Mouse (Mus musculus) kidney, embryonic 15.5 days (tissue): ENCODE measurements around the gene Tpd52l2. TPM values are rescaled to one million over a fixed set of nuclear protein-coding genes. Genes with fewer than 3 reads are reported as not detected.
"Not testable (repeated sequence)": the region's sequence is repeated elsewhere in the genome, so short reads cannot be mapped to it uniquely, and the experiment has no call there.

Source experiments
- ATAC-seq: fragments of 200-750 bp; cut with Nextera tagmentation; replicated peaks from 2 replicates; pipeline ENCODE4 v1.8.0; 2017; ENCODE audit warnings: moderate TSS enrichment; ENCODE audit not compliant: low FRiP score
- H3K27ac ChIP-seq: fragments of 300-500 bp; sonication (generic); 2 replicates; pipeline ENCODE4 v1.5.1; 2015; ENCODE audit warnings: mild to moderate bottlenecking, inconsistent platforms
- H3K27me3 ChIP-seq: fragments of 300-500 bp; sonication (generic); 2 replicates; pipeline ENCODE4 v1.6.1; 2015; ENCODE audit warnings: inconsistent platforms
- H3K36me3 ChIP-seq: fragments of 300-500 bp; sonication (generic); 2 replicates; pipeline ENCODE4 v1.6.1; 2015; ENCODE audit warnings: inconsistent platforms
- H3K4me1 ChIP-seq: fragments of 300-500 bp; sonication (generic); 2 replicates; pipeline ENCODE4 v1.6.1; 2015; ENCODE audit warnings: inconsistent platforms
- H3K4me2 ChIP-seq: fragments of 300-500 bp; sonication (generic); 2 replicates; pipeline ENCODE4 v1.6.1; 2015; ENCODE audit warnings: moderate library complexity, mild to moderate bottlenecking, inconsistent platforms
- H3K4me3 ChIP-seq: fragments of 300-500 bp; sonication (generic); replicated peaks from 2 replicates; pipeline ENCODE4 v1.5.1; 2015; ENCODE audit warnings: mild to moderate bottlenecking, inconsistent platforms
- H3K9ac ChIP-seq: fragments of 300-500 bp; sonication (generic); 2 replicates; pipeline ENCODE4 v1.6.1; 2015; ENCODE audit warnings: mild to moderate bottlenecking, inconsistent platforms
- H3K9me3 ChIP-seq: fragments of 300-500 bp; sonication (generic); replicated peaks from 2 replicates; pipeline ENCODE4 v1.6.1; 2016; ENCODE audit warnings: inconsistent platforms
- whole genome bisulfite sequencing: fragments of 180-500 bp; shearing (Covaris S2); methylation state at CpG from one replicate; pipeline ENCODE4 v1.1.7; 2015; ENCODE audit warnings: mixed read lengths; 5-methylcytosine and 5-hydroxymethylcytosine counted together
- polyA plus RNA-seq: library from polyadenylated mRNA; unstranded; fragments of >200 nt; fragmentation: Nextera tagmentation; extraction: Ambion mirVana; gene quantifications from 2 replicates; pipeline ENCODE4 v1.2.1, GENCODE M21; 2015

The Tpd52l2 gene
- polyA plus RNA-seq, 1 experiment from 2014 or later: 169 TPM

DNA sequence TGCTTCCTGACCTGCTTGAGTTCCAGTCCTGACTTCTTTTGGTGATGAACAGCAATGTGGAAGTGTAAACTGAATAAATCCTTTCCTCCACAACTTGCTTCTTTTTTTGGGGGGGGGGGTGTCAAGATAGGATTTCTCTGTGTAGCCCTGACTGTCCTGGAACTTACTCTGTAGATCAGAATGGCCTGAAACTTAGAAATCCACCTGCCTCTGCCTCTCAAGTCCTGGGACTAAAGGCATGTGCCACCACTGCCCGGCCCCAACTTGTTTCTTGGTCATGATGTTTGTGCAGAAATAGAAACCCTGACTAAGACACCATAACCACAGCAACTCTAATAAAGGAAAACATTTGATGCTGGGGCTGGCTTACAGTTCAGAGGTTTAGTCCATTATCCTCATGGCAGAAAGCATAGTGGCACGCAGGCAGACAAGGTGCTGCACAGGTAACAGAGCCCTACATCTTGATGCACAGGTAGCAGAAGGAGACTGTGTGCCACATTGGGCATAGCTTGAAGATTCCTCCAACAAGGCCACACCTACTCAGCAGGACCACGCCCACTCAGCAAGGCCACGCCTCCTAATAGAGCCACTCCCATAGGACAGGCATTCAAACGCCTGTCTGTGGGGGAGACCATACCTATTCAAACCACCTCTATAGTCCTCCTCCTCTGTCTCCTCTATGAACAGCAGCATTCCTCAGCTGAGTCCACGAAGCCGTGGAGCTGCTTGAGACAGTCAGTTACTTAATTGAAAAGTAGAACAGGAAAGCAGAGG is 5.3 kb upstream of the Tpd52l2 start:
- Histone ChIP-seq H3K4me1 (peaks cover 39% of the 10 kb centered on the region), H3K27me3 (no peaks in the 10 kb centered on the region), H3K4me3 (no peak overlapping the region), H3K36me3 (no peaks in the 10 kb centered on the region), H3K9ac (no peak overlapping the region), H3K27ac (no peak overlapping the region), H3K4me2 (no peak overlapping the region), H3K9me3 (no peaks in the 10 kb centered on the region)
- ATAC-seq: no peak
- WGBS: 28% methylated on average over 7 of the region's 7 CpGs

DNA sequence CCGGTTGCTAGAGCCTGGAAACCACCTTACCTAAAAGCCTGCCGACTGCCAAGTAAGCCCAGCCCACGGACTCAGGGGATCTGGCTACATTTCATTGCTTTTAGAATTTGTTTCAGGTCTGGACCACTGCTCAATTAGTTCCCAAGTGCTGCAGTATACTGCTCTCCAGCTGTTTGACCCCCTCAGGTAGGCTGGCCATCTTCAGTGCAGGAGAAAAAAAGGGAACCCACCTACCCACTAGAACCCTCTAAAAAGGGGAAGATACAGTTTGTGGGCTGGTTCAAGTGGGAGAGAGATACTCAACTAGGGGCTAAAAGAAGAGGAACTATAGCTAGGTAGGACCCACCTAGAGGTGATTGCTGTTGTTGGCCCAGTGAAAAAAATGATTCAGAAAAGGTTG is 4.7 kb upstream of the Tpd52l2 start:
- no peak overlapping the region for H3K4me2 ChIP-seq
- no peak for ATAC-seq
- no peaks in the 10 kb centered on the region for H3K9me3 ChIP-seq
- no peak overlapping the region for H3K9ac ChIP-seq
- H3K4me1 ChIP-seq: peaks cover 33% of the 10 kb centered on the region
- H3K4me3 ChIP-seq: no peak overlapping the region
- no peaks in the 10 kb centered on the region for H3K27me3 ChIP-seq
- no peak overlapping the region for H3K27ac ChIP-seq
- WGBS: 41% methylated on average over 3 of the region's 3 CpGs
- H3K36me3 ChIP-seq: no peaks in the 10 kb centered on the region

DNA sequence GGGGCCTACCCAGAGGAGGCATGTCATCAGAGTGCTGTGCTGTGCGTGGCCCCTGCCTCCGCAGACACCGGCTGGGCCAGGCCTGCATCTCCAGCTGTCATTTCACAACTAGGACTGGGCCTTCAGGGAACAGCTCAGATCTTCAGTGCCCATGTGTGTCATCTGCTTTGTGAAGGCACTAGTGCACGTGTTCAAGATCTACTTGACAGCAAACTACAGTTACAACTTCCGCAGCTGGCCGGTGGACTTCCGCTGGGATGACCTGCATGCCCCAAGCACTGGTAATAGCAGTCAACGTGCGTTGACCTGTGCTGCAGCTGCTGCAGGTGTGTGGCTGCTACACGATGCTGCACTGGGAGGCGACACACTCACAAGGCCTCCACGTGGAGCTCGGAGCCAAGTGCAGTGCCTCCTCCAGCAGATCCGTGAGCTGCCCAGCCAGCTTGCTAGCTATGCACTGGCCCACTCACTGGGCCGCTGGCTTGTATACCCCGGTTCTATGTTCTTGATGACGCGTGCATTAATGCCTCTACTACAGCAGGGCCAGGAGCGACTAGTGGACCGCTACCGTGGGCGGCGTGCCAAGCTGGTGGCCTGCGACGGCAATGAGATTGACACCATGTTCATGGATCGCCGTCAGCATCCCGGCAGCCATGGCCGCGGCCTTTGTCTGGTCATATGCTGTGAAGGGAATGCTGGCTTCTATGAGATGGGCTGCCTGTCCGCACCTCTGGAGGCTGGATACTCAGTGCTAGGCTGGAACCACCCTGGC is 3.6 kb upstream of the Tpd52l2 start, which contains the start of gene Abhd16b:
Gene Abhd16b, plus strand, starts transcription at position 51 of the 772 bp plus-strand sequence.
- WGBS: 80% methylated on average over 31 of the region's 31 CpGs
- Histone ChIP-seq H3K9me3 (no peaks in the 10 kb centered on the region), H3K4me3 (no peak within 1 kb of the TSS), H3K4me1 (peaks cover 29% of the 10 kb centered on the region), H3K27ac (no peak within 1 kb of the TSS), H3K9ac (no peak within 1 kb of the TSS), H3K36me3 (no peaks in the 10 kb centered on the region), H3K4me2 (no peak within 1 kb of the TSS), H3K27me3 (no peaks in the 10 kb centered on the region)
- no peak for ATAC-seq

DNA sequence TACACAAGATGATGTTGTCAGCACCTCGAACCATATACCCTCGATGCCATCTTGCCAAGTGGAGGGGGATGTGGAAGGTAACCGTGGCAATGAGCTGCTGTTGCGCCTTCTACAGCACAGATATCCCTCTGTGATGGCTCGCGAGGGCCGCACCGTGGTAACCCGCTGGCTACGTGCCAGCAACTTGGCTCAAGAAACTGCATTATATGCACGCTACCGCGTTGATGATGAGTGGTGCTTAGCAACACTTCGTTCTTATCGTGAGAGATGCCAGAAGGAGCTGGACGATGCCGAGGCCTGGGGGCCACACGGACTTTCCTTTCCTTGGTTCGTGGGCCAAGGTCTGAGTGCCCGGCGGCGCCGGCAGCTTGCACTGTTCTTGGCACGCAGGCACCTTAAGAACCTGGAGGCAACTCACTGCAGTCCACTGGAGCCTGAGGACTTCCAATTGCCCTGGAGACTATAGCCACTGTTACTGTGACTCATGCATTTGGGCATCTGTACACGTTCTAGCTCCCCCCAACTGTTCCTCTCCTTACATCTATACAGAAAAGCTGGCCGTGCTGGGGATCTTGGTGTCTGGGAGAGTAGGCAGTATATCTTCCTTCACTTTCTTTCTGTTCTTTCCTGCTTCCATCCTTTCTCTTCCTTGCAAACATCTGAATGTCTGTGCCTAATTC is 2.5 kb upstream of the Tpd52l2 start:
- WGBS: 82% methylated on average over 26 of the region's 26 CpGs

DNA sequence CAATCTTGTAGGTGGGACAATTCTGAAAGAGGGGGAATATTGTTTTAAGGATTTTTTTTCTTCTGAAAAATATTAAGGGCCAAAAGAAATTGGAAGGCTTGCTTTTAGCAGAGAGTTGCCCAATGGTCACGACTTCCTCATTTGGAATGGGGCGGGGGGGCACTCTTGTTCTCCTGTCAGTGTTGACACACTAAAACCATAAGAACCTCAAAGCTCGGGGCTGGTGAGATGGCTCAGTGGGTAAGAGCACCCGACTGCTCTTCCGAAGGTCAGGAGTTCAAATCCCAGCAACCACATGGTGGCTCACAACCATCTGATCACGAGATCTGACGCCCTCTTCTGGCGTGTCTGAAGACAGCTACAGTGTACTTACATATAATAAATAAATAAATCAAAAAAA is 1.1 kb upstream of the Tpd52l2 start:
- not testable (repeated sequence) for H3K9ac ChIP-seq, H3K9me3 ChIP-seq, ATAC-seq, H3K27me3 ChIP-seq
- peak overlapping the region; percentile 85; the same call in 1 of the 2 replicates for H3K4me3 ChIP-seq
- WGBS: 65% methylated on average over 8 of the region's 8 CpGs
- H3K27ac ChIP-seq: peak overlapping the region; percentile 98; the same call in 1 of the 2 replicates
- peak overlapping the region; percentile 89 for H3K4me2 ChIP-seq
- peaks cover 22% of the 10 kb centered on the region for H3K36me3 ChIP-seq
- peaks cover 28% of the 10 kb centered on the region for H3K4me1 ChIP-seq

More for the DNA sequence above, 2.5 kb upstream of the Tpd52l2 start:
- H3K27ac ChIP-seq: no peak overlapping the region
- peaks cover 28% of the 10 kb centered on the region for H3K4me1 ChIP-seq
- no peaks in the 10 kb centered on the region for H3K27me3 ChIP-seq
- H3K4me3 ChIP-seq: no peak overlapping the region
- H3K9me3 ChIP-seq: no peaks in the 10 kb centered on the region
- H3K4me2 ChIP-seq: no peak overlapping the region
- ATAC-seq: no peak
- H3K36me3 ChIP-seq: peaks cover 8% of the 10 kb centered on the region
- H3K9ac ChIP-seq: no peak overlapping the region

DNA sequence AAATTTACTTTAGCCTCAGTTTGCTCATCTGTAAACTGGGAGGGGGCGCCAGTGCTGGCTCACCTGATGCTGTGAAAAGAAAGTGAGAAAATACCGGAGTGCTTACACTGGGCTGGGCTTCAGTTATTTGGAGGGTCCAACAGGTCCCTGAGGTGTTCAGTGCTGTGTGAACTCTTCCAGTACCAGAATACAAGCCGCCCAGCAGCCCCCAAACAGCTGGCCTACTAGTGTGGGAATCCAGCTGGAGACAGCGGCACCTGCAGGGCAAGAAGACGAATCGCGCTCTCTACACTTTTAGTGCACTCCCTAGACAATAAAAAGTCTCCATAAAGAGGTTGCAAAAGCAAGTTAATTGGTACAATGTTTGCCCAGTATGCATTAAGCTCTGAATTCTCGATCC is 661 bp upstream of the Tpd52l2 start:
- Histone ChIP-seq H3K27me3 (no peaks in the 10 kb centered on the region), H3K36me3 (peaks cover 26% of the 10 kb centered on the region), H3K9me3 (no peaks in the 10 kb centered on the region), H3K4me3 (peak overlapping the region; percentile 85), H3K4me1 (peaks cover 28% of the 10 kb centered on the region), H3K9ac (peak overlapping the region; percentile 45), H3K27ac (peak overlapping the region; percentile 98), H3K4me2 (peak overlapping the region; percentile 89)
- 13% methylated on average over 8 of the region's 8 CpGs for WGBS
- peak; percentile 74 for ATAC-seq

DNA sequence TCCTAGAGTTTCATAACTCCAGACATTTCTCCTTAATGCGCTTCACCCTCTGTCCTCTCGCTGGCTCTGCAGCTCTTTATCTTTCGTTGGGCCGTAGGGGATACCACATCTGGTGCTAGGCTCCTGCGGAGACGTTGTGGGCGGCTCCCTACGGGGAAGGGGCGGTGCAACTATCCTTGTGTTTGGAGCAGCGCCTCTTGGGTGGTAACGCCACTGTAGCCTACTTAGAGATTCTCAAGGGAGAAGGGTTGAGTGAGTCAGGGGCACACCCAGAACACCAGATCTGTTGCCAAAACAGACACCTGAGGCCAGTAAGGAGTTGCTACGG is 570 bp downstream of the Tpd52l2 start:
- H3K4me2 ChIP-seq: peak overlapping the region; percentile 89
- 1% methylated on average over 12 of the region's 12 CpGs for WGBS
- peak; percentile 79 for ATAC-seq
- peak overlapping the region; percentile 85 for H3K4me3 ChIP-seq
- H3K9me3 ChIP-seq: no peaks in the 10 kb centered on the region
- H3K27me3 ChIP-seq: no peaks in the 10 kb centered on the region
- peak overlapping the region; percentile 88 for H3K9ac ChIP-seq
- H3K36me3 ChIP-seq: peaks cover 39% of the 10 kb centered on the region
- peaks cover 22% of the 10 kb centered on the region for H3K4me1 ChIP-seq
- peak overlapping the region; percentile 98 for H3K27ac ChIP-seq

DNA sequence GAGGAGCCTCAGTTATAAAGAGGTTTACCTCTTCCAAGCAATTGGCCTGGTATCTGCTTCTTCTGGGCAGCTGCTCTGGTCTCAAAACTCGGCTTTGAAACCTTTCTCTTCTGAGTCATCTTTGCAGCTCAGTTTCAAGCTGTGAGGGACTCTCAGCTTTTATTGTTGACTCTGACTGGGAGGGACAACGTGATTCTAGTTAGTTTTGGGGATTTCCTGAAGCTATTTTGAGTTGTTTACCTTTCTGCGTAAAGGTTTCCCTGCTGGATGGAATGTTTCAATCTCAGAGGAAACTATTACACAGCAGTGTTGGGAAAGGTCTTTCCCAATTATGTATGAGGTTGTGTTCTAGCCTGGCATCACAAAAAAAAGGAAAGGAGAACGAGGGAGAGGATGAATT is 1.7 kb downstream of the Tpd52l2 start:
- WGBS: 76% methylated on average over 4 of the region's 4 CpGs
- Histone ChIP-seq H3K4me2 (peak overlapping the region; percentile 89; the same call in 1 of the 2 replicates), H3K27me3 (no peaks in the 10 kb centered on the region), H3K4me1 (peaks cover 18% of the 10 kb centered on the region), H3K9me3 (no peaks in the 10 kb centered on the region), H3K4me3 (no peak overlapping the region; the same call in 1 of the 2 replicates), H3K27ac (no peak overlapping the region), H3K36me3 (peaks cover 50% of the 10 kb centered on the region), H3K9ac (no peak overlapping the region)
- no peak for ATAC-seq

DNA sequence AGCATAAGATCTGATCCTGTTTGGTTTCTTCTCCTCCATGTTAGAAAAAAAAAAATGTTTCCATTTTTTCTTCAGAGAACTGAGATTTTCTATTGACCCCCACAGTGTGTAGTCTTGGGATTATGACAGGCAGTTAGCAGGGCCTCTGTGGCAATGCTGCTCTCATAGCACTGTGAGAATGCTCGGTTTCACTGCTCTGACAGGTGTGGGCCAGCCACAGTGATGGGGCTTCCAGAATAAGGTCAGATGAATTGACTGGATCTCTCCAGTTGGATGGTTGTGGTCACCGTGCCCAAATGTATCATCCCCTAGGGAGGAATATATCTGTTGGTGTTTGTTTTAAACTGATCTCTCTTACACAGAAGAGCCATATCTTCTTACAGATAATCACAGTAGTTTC is 12.2 kb downstream of the Tpd52l2 start:
- Histone ChIP-seq H3K9me3 (no peaks in the 10 kb centered on the region), H3K4me1 (no peaks in the 10 kb centered on the region), H3K9ac (no peak overlapping the region), H3K4me2 (no peak overlapping the region), H3K4me3 (no peak overlapping the region), H3K27ac (no peak overlapping the region), H3K27me3 (no peaks in the 10 kb centered on the region), H3K36me3 (peaks cover 98% of the 10 kb centered on the region)
- 82% methylated on average over 2 of the region's 2 CpGs for WGBS
- ATAC-seq: no peak

DNA sequence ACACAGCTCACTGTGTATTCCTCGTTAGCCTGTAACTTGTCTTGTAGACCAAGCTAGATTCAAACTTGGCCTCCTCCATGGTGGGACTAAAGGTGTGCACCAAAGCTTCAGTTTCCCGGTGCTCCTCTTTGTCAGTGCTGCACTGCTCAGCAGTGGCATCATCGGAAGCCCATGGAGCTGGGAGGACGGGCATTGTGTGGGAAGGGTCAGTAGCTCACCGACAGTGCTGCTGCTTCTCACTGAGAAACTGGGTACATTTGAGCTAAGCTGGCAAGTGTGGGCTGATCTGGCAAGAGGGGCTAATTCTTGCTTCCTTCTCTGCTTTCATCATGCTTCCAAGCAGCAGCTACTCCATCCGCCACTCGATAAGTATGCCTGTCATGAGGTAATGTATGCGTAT is 14.3 kb downstream of the Tpd52l2 start:
- H3K4me2 ChIP-seq: no peak overlapping the region
- peaks cover 97% of the 10 kb centered on the region for H3K36me3 ChIP-seq
- no peak overlapping the region for H3K4me3 ChIP-seq
- H3K4me1 ChIP-seq: no peaks in the 10 kb centered on the region
- no peaks in the 10 kb centered on the region for H3K27me3 ChIP-seq
- 97% methylated on average over 8 of the region's 8 CpGs for WGBS
- H3K9ac ChIP-seq: no peak overlapping the region
- H3K27ac ChIP-seq: no peak overlapping the region
- no peaks in the 10 kb centered on the region for H3K9me3 ChIP-seq
- no peak for ATAC-seq

DNA sequence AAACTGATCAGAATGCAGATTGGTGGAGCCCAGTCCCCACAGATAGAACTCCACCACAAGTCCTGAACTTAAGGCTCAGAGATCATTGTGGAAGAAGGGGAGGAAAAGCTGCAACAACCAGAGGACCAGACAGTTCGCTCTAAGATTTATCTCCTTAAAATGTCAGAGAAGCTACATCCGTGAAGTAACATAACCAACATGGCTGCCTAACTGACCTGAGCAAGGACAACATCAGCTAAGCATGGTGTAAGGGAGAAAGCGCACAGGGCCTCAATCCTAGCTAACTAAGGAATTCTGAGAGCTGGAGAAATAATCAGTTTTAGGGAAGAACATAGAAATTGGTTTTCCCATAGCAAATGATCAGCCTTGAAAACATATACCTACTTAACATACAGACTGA is 22.3 kb downstream of the Tpd52l2 start:
- Histone ChIP-seq H3K4me1 (peaks cover 23% of the 10 kb centered on the region), H3K4me2 (peak overlapping the region; percentile 66), H3K9ac (peak overlapping the region; percentile 95), H3K4me3 (peak overlapping the region; percentile 90), H3K27me3 (no peaks in the 10 kb centered on the region), H3K36me3 (peaks cover 41% of the 10 kb centered on the region), H3K27ac (peak overlapping the region; percentile 99), H3K9me3 (no peaks in the 10 kb centered on the region)
- 50% methylated on average over 3 of the region's 3 CpGs for WGBS
- ATAC-seq: no peak
